Mouse (Mus musculus) heart, embryonic 15.5 days (tissue): Measurements from ENCODE around the gene Ilk. TPM values are rescaled to one million over a fixed set of nuclear protein-coding genes. Genes with fewer than 3 reads are reported as not detected.

ENCODE experiments used
- ATAC-seq: fragments of 200-750 bp; cut with Nextera tagmentation; replicated peaks from 2 replicates; pipeline ENCODE4 v1.8.0; 2017; ENCODE audit warnings: low read depth, moderate TSS enrichment; ENCODE audit not compliant: insufficient number of reproducible peaks, insufficient read depth, low FRiP score
- H3K27ac ChIP-seq: fragments of 300-500 bp; sonication (generic); 2 replicates; pipeline ENCODE4 v1.5.1; 2015; ENCODE audit warnings: mild to moderate bottlenecking, inconsistent platforms
- H3K27me3 ChIP-seq: fragments of 300-500 bp; sonication (generic); 2 replicates; pipeline ENCODE4 v1.6.1; 2015; ENCODE audit warnings: inconsistent platforms
- H3K36me3 ChIP-seq: fragments of 300-500 bp; sonication (generic); 2 replicates; pipeline ENCODE4 v1.6.1; 2015; ENCODE audit warnings: mild to moderate bottlenecking, inconsistent platforms
- H3K4me1 ChIP-seq: fragments of 300-500 bp; sonication (generic); replicated peaks from 2 replicates; pipeline ENCODE4 v1.6.1; 2015; ENCODE audit warnings: inconsistent platforms
- H3K4me2 ChIP-seq: fragments of 300-500 bp; sonication (generic); 2 replicates; pipeline ENCODE4 v1.6.1; 2015; ENCODE audit warnings: inconsistent platforms, mild to moderate bottlenecking, moderate library complexity
- H3K4me3 ChIP-seq: fragments of 300-500 bp; sonication (generic); 2 replicates; pipeline ENCODE4 v1.5.1; 2015; ENCODE audit warnings: mild to moderate bottlenecking, inconsistent platforms
- H3K9ac ChIP-seq: fragments of 300-500 bp; sonication (generic); 2 replicates; pipeline ENCODE4 v1.6.1; 2015; ENCODE audit warnings: mild to moderate bottlenecking, inconsistent platforms
- H3K9me3 ChIP-seq: fragments of 300-500 bp; sonication (generic); replicated peaks from 2 replicates; pipeline ENCODE4 v1.6.1; 2016; ENCODE audit warnings: inconsistent platforms
- WGBS: fragments of 180-500 bp; shearing (Covaris S2); methylation state at CpG from one replicate; pipeline ENCODE4 v1.1.7; 2015; ENCODE audit warnings: mixed read lengths; 5-methylcytosine and 5-hydroxymethylcytosine counted together
- polyA plus RNA-seq: library from polyadenylated mRNA; unstranded; fragments of >200 nt; fragmentation: Nextera tagmentation; extraction: Ambion mirVana; gene quantifications from 2 replicates; pipeline ENCODE4 v1.2.1, GENCODE M21; 2015

Gene Ilk
- polyA plus RNA-seq: 354 and 399 TPM in 2 replicates

GRCm38 (mm10) chr7:105736264-105736901, at the start of gene Ilk:
Ilk (plus strand) TSS chr7:105736592.
- Histone ChIP-seq H3K4me1 (peaks cover 35% of the 10 kb centered on the region), H3K27ac (peak within 1 kb of the TSS; percentile 98), H3K9me3 (no peaks in the 10 kb centered on the region), H3K27me3 (no peaks in the 10 kb centered on the region), H3K36me3 (peaks cover 44% of the 10 kb centered on the region), H3K4me2 (peak within 1 kb of the TSS; percentile 76), H3K9ac (peak within 1 kb of the TSS; percentile 94), H3K4me3 (peak within 1 kb of the TSS; percentile 86)
- WGBS: 1% methylated on average over 55 of the region's 62 CpGs
- peak; percentile 97 for ATAC-seq

- Histone ChIP-seq H3K4me1 (no peaks in the 10 kb centered on the region), H3K36me3 (no peaks in the 10 kb centered on the region), H3K9me3 (no peaks in the 10 kb centered on the region), H3K9ac (no peak overlapping the region), H3K27me3 (no peaks in the 10 kb centered on the region), H3K27ac (no peak overlapping the region), H3K4me3 (no peak overlapping the region), H3K4me2 (no peak overlapping the region)
- ATAC-seq: no peak
- WGBS: 71% methylated on average over 1 of the region's 1 CpGs
Observed at GRCm38 (mm10) chr7:105690875-105691274, 45.5 kb upstream of the Ilk start.

- Histone ChIP-seq H3K27ac (no peak overlapping the region), H3K4me3 (no peak overlapping the region), H3K4me2 (no peak overlapping the region), H3K9me3 (no peaks in the 10 kb centered on the region), H3K4me1 (no peaks in the 10 kb centered on the region), H3K9ac (no peak overlapping the region), H3K27me3 (no peaks in the 10 kb centered on the region), H3K36me3 (no peaks in the 10 kb centered on the region)
- WGBS: 76% methylated on average over 16 of the region's 16 CpGs
- ATAC-seq: no peak
Observed at GRCm38 (mm10) chr7:105703184-105703583, 33.2 kb upstream of the Ilk start.

- Histone ChIP-seq H3K36me3 (no peaks in the 10 kb centered on the region), H3K27me3 (no peaks in the 10 kb centered on the region), H3K4me1 (no peaks in the 10 kb centered on the region), H3K9ac (no peak overlapping the region), H3K9me3 (no peaks in the 10 kb centered on the region), H3K27ac (no peak overlapping the region), H3K4me3 (no peak overlapping the region), H3K4me2 (no peak overlapping the region)
- 79% methylated on average over 4 of the region's 4 CpGs for WGBS
- ATAC-seq: no peak
Observed at GRCm38 (mm10) chr7:105703816-105704215, 32.6 kb upstream of the Ilk start.

- no peak for ATAC-seq
- H3K9ac ChIP-seq: no peak overlapping the region
- no peaks in the 10 kb centered on the region for H3K4me1 ChIP-seq
- H3K36me3 ChIP-seq: no peaks in the 10 kb centered on the region
- H3K9me3 ChIP-seq: no peaks in the 10 kb centered on the region
- no peak overlapping the region for H3K4me2 ChIP-seq
- no peak overlapping the region for H3K27ac ChIP-seq
- H3K27me3 ChIP-seq: no peaks in the 10 kb centered on the region
- 76% methylated on average over 5 of the region's 5 CpGs for WGBS
- no peak overlapping the region for H3K4me3 ChIP-seq
Observed at GRCm38 (mm10) chr7:105708733-105709132, 27.7 kb upstream of the Ilk start.

GRCm38 (mm10) chr7:105715366-105715765, 21.0 kb upstream of the Ilk start:
- no peak for ATAC-seq
- WGBS: 58% methylated on average over 3 of the region's 3 CpGs
- H3K36me3 ChIP-seq: no peaks in the 10 kb centered on the region
- no peak overlapping the region for H3K9ac ChIP-seq
- H3K27ac ChIP-seq: no peak overlapping the region
- no peaks in the 10 kb centered on the region for H3K27me3 ChIP-seq
- no peak overlapping the region for H3K4me3 ChIP-seq
- H3K4me1 ChIP-seq: no peaks in the 10 kb centered on the region
- H3K4me2 ChIP-seq: no peak overlapping the region
- H3K9me3 ChIP-seq: no peaks in the 10 kb centered on the region

GRCm38 (mm10) chr7:105721916-105722315, 14.5 kb upstream of the Ilk start:
- H3K4me1 ChIP-seq: no peaks in the 10 kb centered on the region
- H3K27ac ChIP-seq: no peak overlapping the region
- no peaks in the 10 kb centered on the region for H3K9me3 ChIP-seq
- 81% methylated on average over 2 of the region's 2 CpGs for WGBS
- no peaks in the 10 kb centered on the region for H3K36me3 ChIP-seq
- ATAC-seq: no peak
- no peaks in the 10 kb centered on the region for H3K27me3 ChIP-seq
- no peak overlapping the region for H3K9ac ChIP-seq
- no peak overlapping the region for H3K4me3 ChIP-seq
- H3K4me2 ChIP-seq: no peak overlapping the region

- Histone ChIP-seq H3K4me1 (no peaks in the 10 kb centered on the region), H3K27me3 (no peaks in the 10 kb centered on the region), H3K36me3 (peaks cover 19% of the 10 kb centered on the region; the same call in 1 of the 2 replicates), H3K9me3 (no peaks in the 10 kb centered on the region), H3K4me2 (no peak overlapping the region), H3K27ac (no peak overlapping the region), H3K9ac (no peak overlapping the region), H3K4me3 (no peak overlapping the region)
- WGBS: 76% methylated on average over 4 of the region's 4 CpGs
- ATAC-seq: peak; percentile 76; the same call in 1 of the 2 replicates
Observed at GRCm38 (mm10) chr7:105726144-105726979, 10.0 kb upstream of the Ilk start.

GRCm38 (mm10) chr7:105726980-105727325, 9.4 kb upstream of the Ilk start:
- no peak overlapping the region for H3K4me3 ChIP-seq
- ATAC-seq: no peak
- H3K4me1 ChIP-seq: no peaks in the 10 kb centered on the region
- no peaks in the 10 kb centered on the region for H3K9me3 ChIP-seq
- H3K27me3 ChIP-seq: no peaks in the 10 kb centered on the region
- H3K36me3 ChIP-seq: peaks cover 25% of the 10 kb centered on the region
- 91% methylated on average over 4 of the region's 4 CpGs for WGBS
- H3K9ac ChIP-seq: no peak overlapping the region
- H3K4me2 ChIP-seq: no peak overlapping the region
- H3K27ac ChIP-seq: no peak overlapping the region

- Histone ChIP-seq H3K4me1 (no peaks in the 10 kb centered on the region), H3K27ac (peak overlapping the region; percentile 31; the same call in 1 of the 2 replicates), H3K9ac (no peak overlapping the region), H3K9me3 (no peaks in the 10 kb centered on the region), H3K36me3 (peaks cover 43% of the 10 kb centered on the region), H3K4me3 (no peak overlapping the region), H3K4me2 (no peak overlapping the region), H3K27me3 (no peaks in the 10 kb centered on the region)
- WGBS: 81% methylated on average over 6 of the region's 6 CpGs
- no peak for ATAC-seq
Observed at GRCm38 (mm10) chr7:105728701-105729428, 7.5 kb upstream of the Ilk start.

- H3K9ac ChIP-seq: no peak overlapping the region
- no peak overlapping the region for H3K4me2 ChIP-seq
Observed at GRCm38 (mm10) chr7:105733836-105734235, 2.6 kb upstream of the Ilk start.

More at GRCm38 (mm10) chr7:105733836-105734235, 2.6 kb upstream of the Ilk start:
- Histone ChIP-seq H3K27ac (no peak overlapping the region), H3K4me3 (no peak overlapping the region), H3K9me3 (no peaks in the 10 kb centered on the region), H3K4me1 (peaks cover 23% of the 10 kb centered on the region), H3K36me3 (peaks cover 46% of the 10 kb centered on the region), H3K27me3 (no peaks in the 10 kb centered on the region)
- 94% methylated on average over 11 of the region's 11 CpGs for WGBS
- no peak for ATAC-seq
